Mouse (Mus musculus) ES-CJ7 (cell line): ENCODE results near the gene Gm17416.

ENCODE experiments used
- DNase-seq: peaks from one replicate; pipeline ENCODE4 v3.0.0; 2011; ENCODE audit warnings: low read depth, low spot score

The Gm17416 gene

DNA sequence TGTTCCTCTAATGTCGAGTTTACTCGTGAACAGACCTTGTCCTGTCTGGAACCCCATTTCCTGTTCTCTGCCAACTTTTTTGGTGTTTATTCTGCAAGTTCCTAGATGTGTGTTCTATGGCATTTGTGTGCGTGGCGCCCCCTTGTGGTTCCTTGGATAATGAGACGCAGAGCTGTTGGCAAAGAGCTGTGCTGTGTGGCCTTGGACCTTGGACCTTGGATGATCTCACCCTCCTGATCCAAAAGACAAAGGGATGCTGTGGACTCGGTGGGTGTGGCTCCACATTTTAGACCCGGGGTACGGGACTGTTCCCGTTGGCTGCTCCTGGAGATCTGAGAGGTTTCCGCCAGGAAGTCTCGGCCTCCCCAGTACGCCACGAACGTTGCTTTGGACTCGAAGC lies 34.9 kb downstream of the Gm17416 start, which contains the start of gene Defb36:
Defb36 (plus strand) TSS at position 271 of the 400 bp plus-strand sequence.
- peak; percentile 80 for DNase-seq

DNA sequence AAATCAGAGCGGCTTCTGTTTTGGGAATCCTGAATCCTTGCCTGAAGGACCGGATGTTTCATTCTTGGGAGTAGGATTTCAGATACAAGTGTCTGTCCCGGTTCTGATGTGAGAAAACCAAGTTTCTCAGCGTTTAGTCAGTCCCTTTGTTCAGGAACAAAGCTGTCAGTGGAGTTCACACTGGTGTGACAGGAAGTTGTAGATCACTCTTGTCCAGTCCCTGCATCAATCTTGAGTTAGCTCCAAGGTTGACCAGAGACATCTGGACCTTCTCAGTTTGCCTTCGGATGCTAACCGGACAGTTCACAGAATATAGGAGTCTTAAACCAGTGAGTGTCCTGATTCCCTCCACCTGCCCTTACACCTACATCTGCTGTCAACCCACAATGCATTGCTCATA lies 38.6 kb downstream of the Gm17416 start:
- no peak for DNase-seq

DNA sequence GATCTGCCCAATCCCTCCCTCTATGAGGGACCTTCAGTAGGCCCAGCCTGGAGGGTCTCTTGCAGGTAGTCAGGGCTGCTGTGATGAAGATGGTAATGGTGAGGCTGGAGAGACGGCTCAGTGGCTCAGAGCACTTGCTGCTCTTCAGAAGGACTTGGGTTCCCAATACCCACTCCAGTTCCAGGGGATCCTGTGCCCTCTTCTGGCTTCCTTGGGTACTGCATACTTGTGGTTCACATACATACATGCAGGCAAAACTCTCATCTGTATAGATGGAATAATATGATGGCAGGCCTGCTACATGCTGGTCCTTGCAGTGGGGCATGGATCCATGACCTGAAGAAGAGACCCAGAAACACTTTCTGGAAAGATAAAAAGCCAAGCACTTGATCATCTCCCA lies 39.6 kb downstream of the Gm17416 start:
- peak; percentile 52 for DNase-seq

DNA sequence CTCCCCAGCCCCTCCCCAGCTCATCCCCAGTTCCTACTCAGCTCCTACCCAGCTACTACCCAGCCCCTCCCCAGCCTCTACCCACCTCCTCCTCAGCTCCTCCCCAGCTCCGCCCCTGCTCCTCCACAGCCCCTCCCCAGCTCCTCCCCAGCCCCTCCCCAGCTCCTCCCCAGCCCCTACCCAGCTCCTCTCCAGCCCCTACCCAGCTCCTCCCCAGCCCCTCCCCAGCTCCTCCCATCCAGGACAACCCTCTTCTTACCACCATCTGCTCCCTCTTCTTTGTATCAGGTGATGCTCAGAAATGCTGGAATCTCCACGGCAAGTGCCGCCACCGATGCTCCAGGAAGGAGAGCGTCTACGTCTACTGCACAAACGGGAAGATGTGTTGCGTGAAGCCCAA lies 43.1 kb downstream of the Gm17416 start:
- DNase-seq = peak; percentile 72

DNA sequence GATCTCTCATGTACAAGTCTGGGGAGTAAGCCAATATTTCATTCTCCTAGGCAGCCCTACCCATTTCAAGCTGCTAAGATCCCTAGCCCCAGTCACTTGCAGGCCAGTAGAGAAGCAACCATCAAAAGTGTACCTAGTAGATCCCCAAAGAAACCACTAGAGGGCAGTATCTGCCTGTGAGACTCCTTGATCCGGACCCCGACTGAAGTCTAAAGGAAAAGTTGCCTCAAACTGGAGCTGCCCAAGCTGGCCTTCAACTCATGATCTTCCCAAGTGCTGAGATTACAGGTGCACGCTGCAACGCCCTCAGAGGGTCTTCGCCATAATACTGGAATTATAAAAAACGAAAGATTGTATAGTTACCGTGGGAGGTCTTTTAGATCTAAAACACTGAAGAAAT lies 46.4 kb downstream of the Gm17416 start:
- DNase-seq = peak; percentile 81

DNA sequence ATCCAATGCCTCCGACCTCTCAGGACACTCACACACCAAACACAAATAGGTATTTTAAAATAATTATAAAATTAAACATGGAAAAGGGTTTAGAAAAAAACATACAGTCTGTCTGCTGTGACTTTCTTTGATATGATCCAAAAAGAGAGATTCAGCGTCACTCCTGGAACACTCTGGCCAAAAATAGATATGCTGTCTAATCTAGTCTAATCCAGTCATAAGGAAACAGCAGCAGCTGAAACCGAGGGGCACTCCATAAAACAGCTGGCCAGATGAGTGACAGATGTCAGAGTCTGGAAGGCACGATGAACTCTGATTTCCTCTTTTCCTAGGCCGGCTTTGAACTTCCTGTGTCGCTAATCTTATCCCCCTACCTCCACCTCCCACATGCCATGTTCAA lies 47.3 kb downstream of the Gm17416 start:
- no peak for DNase-seq

DNA sequence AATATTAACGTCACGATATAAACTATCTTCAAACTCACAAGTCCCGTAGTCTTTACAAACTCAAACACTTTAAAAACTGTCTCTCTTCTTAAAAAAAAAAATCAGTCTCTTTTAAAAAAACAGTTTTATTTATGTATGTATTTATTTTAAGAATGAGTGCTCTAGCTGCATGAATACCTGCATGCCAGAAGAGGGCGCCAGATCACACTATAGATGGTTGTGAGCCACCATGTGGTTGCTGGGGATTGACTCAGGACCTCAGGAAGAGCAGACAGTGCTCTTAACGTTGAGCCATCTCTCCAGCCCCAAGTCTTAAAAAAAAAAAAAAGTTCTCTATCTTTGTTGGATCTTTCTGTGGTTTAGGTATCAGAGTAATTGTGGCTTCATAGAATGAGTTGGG lies 48.2 kb downstream of the Gm17416 start:
- DNase-seq = peak; percentile 76
